Mouse (Mus musculus) kidney, adult 8-10 months (tissue): ENCODE data around the gene Cntf.

Source experiments
- DNase-seq, 2 experiments: peaks; one replicate each; pipeline ENCODE4 v3.0.0; 2022

Gene Cntf

GRCm38 (mm10) chr19:12762212-12763130 lies 3.0 kb downstream of the Cntf start:
- DNase-seq, result peak in 1 of 2 experiments; percentile 17

GRCm38 (mm10) chr19:12759656-12760055 lies 5.8 kb downstream of the Cntf start:
- peak; percentile 36 to 52 for DNase-seq

- no peak for DNase-seq
Observed at GRCm38 (mm10) chr19:12758936-12759478, 6.4 kb downstream of the Cntf start.

GRCm38 (mm10) chr19:12756286-12756685 lies 9.1 kb downstream of the Cntf start:
- DNase-seq, result no peak

- no peak for DNase-seq
Observed at GRCm38 (mm10) chr19:12731950-12732349, 33.5 kb downstream of the Cntf start.

GRCm38 (mm10) chr19:12731036-12731435 lies 34.4 kb downstream of the Cntf start:
- no peak for DNase-seq

- DNase-seq, result no peak
Observed at GRCm38 (mm10) chr19:12725851-12726250, 39.6 kb downstream of the Cntf start.

GRCm38 (mm10) chr19:12722308-12722707 lies 43.1 kb downstream of the Cntf start:
- DNase-seq, result peak; percentile 26 to 57

GRCm38 (mm10) chr19:12721596-12721995 lies 43.8 kb downstream of the Cntf start:
- peak; percentile 32 to 65 for DNase-seq

- peak in 1 of 2 experiments; percentile 39 for DNase-seq
Observed at GRCm38 (mm10) chr19:12720919-12721318, 44.5 kb downstream of the Cntf start.

- peak in 1 of 2 experiments; percentile 34 for DNase-seq
Observed at GRCm38 (mm10) chr19:12720463-12720862, 45.0 kb downstream of the Cntf start.

- no peak for DNase-seq
Observed at GRCm38 (mm10) chr19:12719189-12719588, 46.2 kb downstream of the Cntf start.
